Mouse (Mus musculus): ENCODE measurements around the gene Pbx4.

The Pbx4 gene

GRCm38 (mm10) chr8:69870907-69871306, 38.6 kb downstream of the Pbx4 start:
- no peak for DNase-seq (ENCODE audit: low spot score in 2 of 2)

- peak; percentile 49 to 79 for DNase-seq (ENCODE audit: low spot score in 2 of 2)
These were observed 41.9 kb downstream of the Pbx4 start for GRCm38 (mm10) chr8:69874155-69874554.

GRCm38 (mm10) chr8:69874654-69875053, 42.4 kb downstream of the Pbx4 start:
- peak in 1 of 2 experiments; percentile 31 for DNase-seq (ENCODE audit: low spot score in 2 of 2)

- DNase-seq (ENCODE audit: low spot score in 2 of 2), result no peak
These were observed 43.8 kb downstream of the Pbx4 start for GRCm38 (mm10) chr8:69876097-69876496.

GRCm38 (mm10) chr8:69876967-69877366, 44.7 kb downstream of the Pbx4 start:
- DNase-seq (ENCODE audit: low spot score in 2 of 2), result no peak

- no peak for DNase-seq (ENCODE audit: low spot score in 2 of 2)
These were observed 45.1 kb downstream of the Pbx4 start for GRCm38 (mm10) chr8:69877396-69877795.

- DNase-seq (ENCODE audit: low spot score in 2 of 2), result no peak
These were observed 45.7 kb downstream of the Pbx4 start for GRCm38 (mm10) chr8:69877992-69878391.

- no peak for DNase-seq (ENCODE audit: low spot score in 2 of 2)
These were observed 47.4 kb downstream of the Pbx4 start for GRCm38 (mm10) chr8:69879678-69880077.

GRCm38 (mm10) chr8:69880841-69881240, 48.5 kb downstream of the Pbx4 start:
- DNase-seq (ENCODE audit: low spot score in 2 of 2), result peak in 1 of 2 experiments; percentile 27

GRCm38 (mm10) chr8:69881261-69881865, 49.1 kb downstream of the Pbx4 start:
- peak in 1 of 2 experiments; percentile 53 for DNase-seq (ENCODE audit: low spot score in 2 of 2)

- peak; percentile 85 to 87 for DNase-seq (ENCODE audit: low spot score in 2 of 2)
These were observed 49.9 kb downstream of the Pbx4 start for GRCm38 (mm10) chr8:69882021-69882756.

GRCm38 (mm10) chr8:69882833-69883600, 50.7 kb downstream of the Pbx4 start:
- DNase-seq (ENCODE audit: low spot score in 2 of 2), result peak in 1 of 2 experiments; percentile 31

GRCm38 (mm10) chr8:69884141-69884540, 51.9 kb downstream of the Pbx4 start:
- no peak for DNase-seq (ENCODE audit: low spot score in 2 of 2)

- no peak for DNase-seq (ENCODE audit: low spot score in 2 of 2)
These were observed 55.3 kb downstream of the Pbx4 start, which contains the start of gene Cilp2 for GRCm38 (mm10) chr8:69887289-69888243. Gene Cilp2 (minus strand): TSS chr8:69887687.

GRCm38 (mm10) chr8:69888244-69888866, 56.1 kb downstream of the Pbx4 start:
- DNase-seq (ENCODE audit: low spot score in 2 of 2), result no peak

GRCm38 (mm10) chr8:69888902-69889301, 56.6 kb downstream of the Pbx4 start:
- DNase-seq (ENCODE audit: low spot score in 2 of 2), result no peak

- peak in 1 of 2 experiments; percentile 75 for DNase-seq (ENCODE audit: low spot score in 2 of 2)
These were observed 58.5 kb downstream of the Pbx4 start for GRCm38 (mm10) chr8:69890813-69891241.

GRCm38 (mm10) chr8:69893863-69894262, 61.6 kb downstream of the Pbx4 start:
- DNase-seq (ENCODE audit: low spot score in 2 of 2), result peak in 1 of 2 experiments; percentile 68

- DNase-seq (ENCODE audit: low spot score in 2 of 2), result no peak
These were observed 62.6 kb downstream of the Pbx4 start for GRCm38 (mm10) chr8:69894836-69895332.

- DNase-seq (ENCODE audit: low spot score in 2 of 2), result no peak
These were observed 63.6 kb downstream of the Pbx4 start for GRCm38 (mm10) chr8:69895772-69896451.
